Mouse (Mus musculus) liver, embryonic 14.5 days (tissue): Measurements from ENCODE around the gene Msl1. TPM values are rescaled to one million over a fixed set of nuclear protein-coding genes. Genes with fewer than 3 reads are reported as not detected.

Source experiments
- ATAC-seq: fragments of 200-750 bp; cut with Nextera tagmentation; 2 replicates; pipeline ENCODE4 v1.8.0; 2017; ENCODE audit warnings: moderate number of reproducible peaks, mild to moderate bottlenecking, moderate library complexity; ENCODE audit not compliant: insufficient read depth
- DNase-seq, 3 experiments: peaks; one replicate each; pipeline ENCODE4 v3.0.0-alpha.2; 2012 to 2013; ENCODE audit warnings: low read depth in 3 of 3, low spot score in 3 of 3
- H3K27ac ChIP-seq: fragments of 300-500 bp; sonication (generic); 2 replicates; pipeline ENCODE4 v1.5.1; 2014; ENCODE audit warnings: moderate library complexity, mild to moderate bottlenecking, control low read depth, inconsistent platforms
- H3K27me3 ChIP-seq: fragments of 300-500 bp; sonication (generic); 2 replicates; pipeline ENCODE4 v1.6.1; 2014; ENCODE audit warnings: mild to moderate bottlenecking, low read length, moderate library complexity; ENCODE audit not compliant: control insufficient read depth, insufficient read depth
- H3K36me3 ChIP-seq: fragments of 300-500 bp; sonication (generic); replicated peaks from 2 replicates; pipeline ENCODE4 v1.6.1; 2014; ENCODE audit warnings: low read depth; ENCODE audit not compliant: control insufficient read depth, insufficient read depth
- H3K4me1 ChIP-seq, 2 experiments: fragments of 200-500 bp in 1 of 2; fragments of 300-500 bp in 1 of 2; sonication (generic) in 1 of 2; replicated peaks; 2 replicates each; pipeline ENCODE4 v1.6.1; 2012 to 2014; ENCODE audit warnings: antibody characterized with exemption in 1 of 2, inconsistent platforms in 1 of 2, low read length in 1 of 2; ENCODE audit not compliant: control insufficient read depth in 2 of 2, insufficient read depth in 2 of 2
- H3K4me2 ChIP-seq: fragments of 300-500 bp; sonication (generic); 2 replicates; pipeline ENCODE4 v1.6.1; 2014; ENCODE audit warnings: low read depth, mild to moderate bottlenecking, control low read depth, moderate library complexity
- H3K4me3 ChIP-seq, 2 experiments: fragments of 200-500 bp in 1 of 2; fragments of 300-500 bp in 1 of 2; sonication (generic) in 1 of 2; 2 replicates each; pipeline ENCODE4 v1.5.1; 2012 to 2014; ENCODE audit warnings: low read depth in 2 of 2, low read length in 2 of 2, mild to moderate bottlenecking in 2 of 2, control low read depth in 1 of 2, inconsistent platforms in 1 of 2, moderate library complexity in 1 of 2; ENCODE audit not compliant: insufficient read depth in 1 of 2
- H3K9ac ChIP-seq: fragments of 300-500 bp; sonication (generic); replicated peaks from 2 replicates; pipeline ENCODE4 v1.6.1; 2014; ENCODE audit warnings: mild to moderate bottlenecking, control low read depth, moderate library complexity
- H3K9me3 ChIP-seq: fragments of 300-500 bp; sonication (generic); 2 replicates; pipeline ENCODE4 v1.6.1; 2016; ENCODE audit warnings: low read length, mixed read lengths; ENCODE audit not compliant: control insufficient read depth
- CTCF ChIP-seq: IDR thresholded peaks from 2 replicates; pipeline ENCODE4 v1.5.1; 2016; ENCODE audit warnings: antibody characterized with exemption, low read depth, control low read depth
- EP300 ChIP-seq: IDR thresholded peaks from 2 replicates; pipeline ENCODE4 v1.6.1; 2016; ENCODE audit warnings: antibody characterized with exemption, low read depth
- WGBS: fragments of 180-500 bp; shearing (Covaris S2); extraction: QIAGEN DNeasy Blood & Tissue Kit; methylation state at CpG from one replicate; pipeline ENCODE4 v1.1.7; 2014; ENCODE audit not compliant: insufficient replicate concordance; 5-methylcytosine and 5-hydroxymethylcytosine counted together
- polyA plus RNA-seq, 2 experiments: library from polyadenylated mRNA; depleted of rRNA in 1 of 2; stranded (reverse) in 1 of 2; unstranded in 1 of 2; fragments of >200 nt; fragmentation: Nextera tagmentation in 1 of 2; extraction: Ambion mirVana in 1 of 2; gene quantifications; 2 replicates each; pipeline versions ENCODE4 v1.2.1 to v1.2.3; 2012 to 2014

The Msl1 gene
- polyA plus RNA-seq, 2 experiments, result 4.5 to 15.8 TPM

DNA sequence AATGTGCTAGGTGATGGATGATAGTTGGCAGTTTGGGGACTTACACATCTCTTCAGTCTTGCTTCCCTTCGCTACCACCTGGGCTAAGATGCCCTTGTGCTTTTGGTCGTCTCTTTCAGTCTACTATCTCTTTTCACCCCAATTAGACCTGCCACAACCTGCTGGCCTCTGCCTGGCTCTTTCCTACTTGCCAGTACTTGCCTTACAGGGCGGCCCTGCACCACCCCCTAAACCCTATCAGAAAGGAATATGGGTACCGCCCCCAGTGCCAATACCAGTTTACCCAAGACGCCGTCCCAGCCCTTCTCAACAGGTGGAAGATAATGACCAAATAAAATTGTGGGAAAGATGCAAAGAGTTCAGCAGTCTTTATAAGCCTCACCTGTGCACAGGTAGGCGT, 40.8 kb downstream of the Msl1 start:
- Histone ChIP-seq H3K4me2 (peak overlapping the region; percentile 93), H3K9ac (no peak overlapping the region), H3K9me3 (no peaks in the 10 kb centered on the region), H3K36me3 (peaks cover 32% of the 10 kb centered on the region), H3K27ac (no peak overlapping the region), H3K4me3 (peak overlapping the region; percentile 26 to 65; a peak in 3 of 4 replicates), H3K27me3 (peaks cover 23% of the 10 kb centered on the region), H3K4me1 (peaks cover 0 to 5% of the 10 kb centered on the region in 2 experiments; a peak in 3 of 4 replicates)
- TF ChIP-seq CTCF (no peak), EP300 (no peak)
- WGBS, result 24% methylated on average over 7 of the region's 7 CpGs
- DNase-seq, result no peak
- ATAC-seq, result peak; percentile 60; the same call in 1 of the 2 replicates

DNA sequence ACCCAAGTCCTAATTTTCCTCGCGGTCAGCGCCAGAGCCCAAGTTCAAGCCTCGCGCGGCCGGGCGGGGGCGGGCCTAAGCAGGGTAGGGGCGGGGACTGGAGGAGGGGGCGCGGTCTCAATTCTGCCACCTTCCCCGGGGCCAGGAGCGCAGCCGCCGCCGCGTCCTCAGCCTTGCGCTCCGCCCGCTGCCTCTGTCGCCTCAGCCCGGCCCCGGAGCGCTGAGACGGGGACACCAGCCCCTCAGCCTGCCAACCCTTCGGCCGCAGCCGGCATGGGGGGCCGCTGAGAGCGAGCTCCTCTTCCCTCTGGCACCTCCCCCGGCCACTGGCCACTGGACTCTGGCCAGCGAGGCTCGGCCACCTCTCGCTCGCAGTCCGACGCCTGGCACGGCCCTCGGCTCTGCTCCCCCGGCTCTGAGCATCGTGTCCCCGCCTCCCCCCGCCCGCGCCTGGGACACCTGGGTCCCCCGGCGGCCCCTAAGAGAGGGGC, 41.4 kb downstream of the Msl1 start, which contains the start of gene Rapgefl1:
Rapgefl1 (plus strand) TSS at position 135 of the 491 bp plus-strand sequence.
- Histone ChIP-seq H3K9ac (peak within 1 kb of the TSS; percentile 49), H3K4me2 (peak within 1 kb of the TSS; percentile 93), H3K36me3 (peaks cover 26% of the 10 kb centered on the region), H3K27me3 (peaks cover 23% of the 10 kb centered on the region), H3K9me3 (no peaks in the 10 kb centered on the region), H3K27ac (no peak within 1 kb of the TSS), H3K4me3 (peak within 1 kb of the TSS; percentile 62 to 65), H3K4me1 (peaks cover 0 to 5% of the 10 kb centered on the region in 2 experiments; a peak in 3 of 4 replicates)
- ATAC-seq (peak; percentile 87), DNase-seq (peak; percentile 53 to 63 (median 57))
- TF ChIP-seq CTCF, result no peak
- TF ChIP-seq EP300, result no peak
- WGBS, result 0% methylated on average over 43 of the region's 48 CpGs

DNA sequence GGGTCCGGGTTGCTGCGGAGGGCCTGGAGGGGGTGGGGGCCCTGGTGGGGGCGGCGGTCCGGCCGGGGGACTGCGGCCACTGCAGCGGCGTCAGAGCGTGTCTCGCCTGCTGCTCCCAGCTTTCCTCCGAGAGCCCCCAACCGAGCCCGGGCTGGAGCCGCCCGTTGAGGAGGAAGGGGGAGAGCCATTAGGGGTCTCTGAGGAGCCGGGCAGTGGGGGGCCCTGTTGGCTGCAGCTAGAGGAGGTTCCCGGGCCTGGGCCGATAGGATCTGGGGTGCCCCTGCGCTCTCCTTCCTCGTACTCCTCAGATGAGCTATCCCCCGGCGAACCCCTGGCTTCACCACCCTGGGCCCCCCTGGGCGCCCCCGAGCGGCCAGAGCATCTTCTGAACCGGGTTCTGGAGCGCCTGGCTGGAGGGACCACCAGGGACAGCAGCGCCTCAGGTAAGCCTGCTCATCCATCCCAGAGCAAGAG, 42.0 kb downstream of the Msl1 start:
- H3K9me3 ChIP-seq, result no peaks in the 10 kb centered on the region
- H3K27me3 ChIP-seq, result peaks cover 23% of the 10 kb centered on the region
- H3K4me1 ChIP-seq, result peaks cover 0 to 5% of the 10 kb centered on the region in 2 experiments; a peak in 3 of 4 replicates
- TF ChIP-seq CTCF, result no peak
- no peak for TF ChIP-seq EP300
- H3K9ac ChIP-seq, result peak overlapping the region; percentile 49
- H3K36me3 ChIP-seq, result peaks cover 20% of the 10 kb centered on the region
- no peak overlapping the region for H3K27ac ChIP-seq
- DNase-seq (no peak), ATAC-seq (no peak)
- 2% methylated on average over 27 of the region's 29 CpGs for WGBS
- H3K4me3 ChIP-seq, result peak overlapping the region in 1 of 2 experiments; percentile 65; a peak in 2 of 4 replicates
- H3K4me2 ChIP-seq, result peak overlapping the region; percentile 93

DNA sequence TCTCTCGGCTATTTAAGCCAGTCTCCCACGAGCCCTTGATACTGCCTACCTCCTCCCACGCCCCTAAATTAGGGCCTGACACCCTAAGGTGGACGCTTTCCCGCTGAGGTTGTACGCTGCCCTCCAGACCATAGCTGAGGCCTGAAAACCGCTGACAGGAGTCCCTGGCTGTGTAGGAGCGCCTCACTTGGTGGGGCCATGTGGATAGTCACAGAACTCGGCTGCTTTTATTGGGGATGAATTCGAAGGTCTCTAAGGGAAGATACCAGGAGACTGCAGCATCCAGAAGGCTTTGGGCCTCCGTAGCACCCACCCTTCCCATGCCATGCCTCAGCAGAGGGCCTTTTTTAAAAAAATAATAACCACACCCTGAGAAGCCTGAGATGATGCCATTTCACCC, 42.6 kb downstream of the Msl1 start:
- WGBS, result 55% methylated on average over 11 of the region's 11 CpGs
- peaks cover 23% of the 10 kb centered on the region for H3K27me3 ChIP-seq
- DNase-seq, result no peak
- H3K4me3 ChIP-seq, result no peak overlapping the region
- no peaks in the 10 kb centered on the region for H3K9me3 ChIP-seq
- H3K9ac ChIP-seq, result no peak overlapping the region
- peaks cover 0 to 5% of the 10 kb centered on the region in 2 experiments; a peak in 3 of 4 replicates for H3K4me1 ChIP-seq
- no peak for ATAC-seq
- peaks cover 14% of the 10 kb centered on the region for H3K36me3 ChIP-seq
- no peak overlapping the region for H3K4me2 ChIP-seq
- H3K27ac ChIP-seq, result no peak overlapping the region
- TF ChIP-seq CTCF (no peak), EP300 (no peak)

DNA sequence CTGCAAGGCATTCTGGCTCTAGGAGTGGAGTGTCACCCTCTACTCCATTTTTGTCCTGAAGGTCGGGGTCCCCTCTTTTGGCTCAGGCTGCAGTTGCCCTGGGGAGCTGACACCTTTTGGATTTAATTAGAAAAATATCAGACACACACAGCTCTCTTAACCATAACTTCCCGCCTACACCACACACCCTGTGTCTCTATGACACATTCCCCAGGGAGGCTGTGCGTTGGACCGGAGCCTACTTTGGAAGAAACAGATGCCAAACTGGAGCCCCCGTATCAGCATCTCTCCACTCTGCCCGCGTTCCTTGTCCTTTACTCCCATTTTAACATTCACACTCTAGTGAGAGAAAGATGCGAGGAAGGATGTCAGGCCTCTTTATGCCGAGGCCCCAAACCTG, 43.2 kb downstream of the Msl1 start:
- H3K27me3 ChIP-seq, result peaks cover 23% of the 10 kb centered on the region
- ATAC-seq (no peak), DNase-seq (no peak)
- H3K4me2 ChIP-seq, result no peak overlapping the region
- H3K9ac ChIP-seq, result no peak overlapping the region
- peaks cover 8% of the 10 kb centered on the region; the same call in 1 of the 2 replicates for H3K36me3 ChIP-seq
- no peak for TF ChIP-seq EP300
- TF ChIP-seq CTCF, result no peak
- no peak overlapping the region for H3K27ac ChIP-seq
- WGBS, result 68% methylated on average over 9 of the region's 9 CpGs
- H3K4me3 ChIP-seq, result no peak overlapping the region
- peaks cover 0 to 5% of the 10 kb centered on the region in 2 experiments; a peak in 3 of 4 replicates for H3K4me1 ChIP-seq
- no peaks in the 10 kb centered on the region for H3K9me3 ChIP-seq
